Mouse (Mus musculus) mouse embryonic stem cell (cell line): Measurements from ENCODE around the gene Morc4.

Experiments used
- in situ Hi-C, 2 experiments: fragments of 300-500 bp; cut with MboI; formaldehyde crosslinking; loops; 1 replicate in 1 of 2; 3 replicates in 1 of 2; pipeline ENCODE4 v1.14.3; 2019 to 2020; ENCODE audit warnings: low sequenced_read_pairs in 2 of 2, low pct_unique_long_range_greater_than_20kb in 1 of 2, mixed read lengths in 1 of 2; ENCODE audit not compliant: unreplicated experiment in 1 of 2

Morc4 gene

GRCm38 (mm10) chrX:139812636-139813298, 58.7 kb downstream of the Morc4 start:
- in situ Hi-C loops: no loop called here

- in situ Hi-C loops: no loop called here
Observed at GRCm38 (mm10) chrX:139808501-139808900, 63.0 kb downstream of the Morc4 start.

- in situ Hi-C loops: no loop called here
Observed at GRCm38 (mm10) chrX:139808085-139808484, 63.4 kb downstream of the Morc4 start.

- in situ Hi-C loops: no loop called here
Observed at GRCm38 (mm10) chrX:139807391-139807790, 64.1 kb downstream of the Morc4 start.

- in situ Hi-C loops: no loop called here
Observed at GRCm38 (mm10) chrX:139805918-139806317, 65.6 kb downstream of the Morc4 start.

- in situ Hi-C loops: no loop called here
Observed at GRCm38 (mm10) chrX:139803028-139803427, 68.4 kb downstream of the Morc4 start.

- in situ Hi-C loops: no loop called here
Observed at GRCm38 (mm10) chrX:139800406-139800878, 71.0 kb downstream of the Morc4 start, which contains the start of gene Cldn2. Cldn2 (plus strand) TSS chrX:139800828.

- in situ Hi-C loops: no loop called here
Observed at GRCm38 (mm10) chrX:139799953-139800352, 71.5 kb downstream of the Morc4 start.

- in situ Hi-C loops: no loop called here
Observed at GRCm38 (mm10) chrX:139797875-139798274, 73.6 kb downstream of the Morc4 start.

- in situ Hi-C loops: no loop called here
Observed at GRCm38 (mm10) chrX:139796037-139796436, 75.4 kb downstream of the Morc4 start.

GRCm38 (mm10) chrX:139794072-139794845, 77.2 kb downstream of the Morc4 start:
- in situ Hi-C loops: no loop called here

GRCm38 (mm10) chrX:139785764-139786163, 85.7 kb downstream of the Morc4 start:
- in situ Hi-C loops: no loop called here

- in situ Hi-C loops: no loop called here
Observed at GRCm38 (mm10) chrX:139783045-139783422, 88.4 kb downstream of the Morc4 start.

- in situ Hi-C loops: no loop called here
Observed at GRCm38 (mm10) chrX:139782278-139783044, 89.0 kb downstream of the Morc4 start, which contains the start of gene Ripply1. Ripply1 (minus strand) TSS chrX:139782353.

- in situ Hi-C loops: no loop called here
Observed at GRCm38 (mm10) chrX:139781563-139781962, 89.9 kb downstream of the Morc4 start.

- in situ Hi-C loops: no loop called here
Observed at GRCm38 (mm10) chrX:139780988-139781387, 90.5 kb downstream of the Morc4 start.

GRCm38 (mm10) chrX:139779401-139779800, 92.1 kb downstream of the Morc4 start:
- in situ Hi-C loops: loop anchor here (5.0 to 10.0 kb wide), 2 partner anchors 53 to 55 kb away; no protein-coding TSS in a partner anchor

GRCm38 (mm10) chrX:139778886-139779285, 92.6 kb downstream of the Morc4 start:
- in situ Hi-C loops: loop anchor here (5.0 to 10.0 kb wide), 2 partner anchors 53 to 56 kb away; no protein-coding TSS in a partner anchor

- in situ Hi-C loops: loop anchor here (5.0 to 10.0 kb wide), 2 partner anchors 55 to 57 kb away; no protein-coding TSS in a partner anchor
Observed at GRCm38 (mm10) chrX:139777357-139777756, 94.1 kb downstream of the Morc4 start.
